Mouse (Mus musculus) stomach, embryonic 16.5 days (tissue): ENCODE data around the gene Pidd1. TPM values are rescaled to one million over a fixed set of nuclear protein-coding genes. Genes with fewer than 3 reads are reported as not detected.

Experiments used
- ATAC-seq: fragments of 200-750 bp; cut with Nextera tagmentation; 2 replicates; pipeline ENCODE4 v1.8.0; 2017; ENCODE audit warnings: moderate number of reproducible peaks, moderate TSS enrichment; ENCODE audit not compliant: insufficient read depth, low FRiP score
- H3K27ac ChIP-seq: fragments of 300-500 bp; sonication (generic); 2 replicates; pipeline ENCODE4 v1.5.1; 2014; ENCODE audit warnings: low read length
- H3K27me3 ChIP-seq: fragments of 300-500 bp; sonication (generic); 2 replicates; pipeline ENCODE4 v1.6.1; 2014; ENCODE audit warnings: low read length, control low read depth, mixed read lengths; ENCODE audit not compliant: control insufficient read depth, insufficient read depth
- H3K36me3 ChIP-seq: fragments of 300-500 bp; sonication (generic); 2 replicates; pipeline ENCODE4 v1.6.1; 2014; ENCODE audit warnings: low read length; ENCODE audit not compliant: control insufficient read depth, insufficient read depth
- H3K4me1 ChIP-seq: fragments of 300-500 bp; sonication (generic); 2 replicates; pipeline ENCODE4 v1.6.1; 2014; ENCODE audit warnings: low read length, control low read depth, mixed read lengths; ENCODE audit not compliant: control insufficient read depth, insufficient read depth
- H3K4me2 ChIP-seq: fragments of 300-500 bp; sonication (generic); 2 replicates; pipeline ENCODE4 v1.6.1; 2014; ENCODE audit warnings: low read depth, low read length, mixed read lengths
- H3K4me3 ChIP-seq: fragments of 300-500 bp; sonication (generic); replicated peaks from 2 replicates; pipeline ENCODE4 v1.5.1; 2014; ENCODE audit warnings: mild to moderate bottlenecking, low read length
- H3K9ac ChIP-seq: fragments of 300-500 bp; sonication (generic); 2 replicates; pipeline ENCODE4 v1.6.1; 2014; ENCODE audit warnings: low read length
- H3K9me3 ChIP-seq: fragments of 300-500 bp; sonication (generic); replicated peaks from 2 replicates; pipeline ENCODE4 v1.6.1; 2016; ENCODE audit warnings: low read length, control low read depth; ENCODE audit not compliant: control insufficient read depth
- WGBS: fragments of 180-500 bp; shearing (Covaris S2); extraction: QIAGEN DNeasy Blood & Tissue Kit; methylation state at CpG from one replicate; pipeline ENCODE4 v1.1.7; 2014; 5-methylcytosine and 5-hydroxymethylcytosine counted together
- polyA plus RNA-seq: library from polyadenylated mRNA; unstranded; fragments of >200 nt; fragmentation: Nextera tagmentation; extraction: Ambion mirVana; gene quantifications from 2 replicates; pipeline ENCODE4 v1.2.1, GENCODE M21; 2015

Pidd1 gene
- polyA plus RNA-seq, 1 experiment from 2014 or later, result 7.6 TPM

DNA sequence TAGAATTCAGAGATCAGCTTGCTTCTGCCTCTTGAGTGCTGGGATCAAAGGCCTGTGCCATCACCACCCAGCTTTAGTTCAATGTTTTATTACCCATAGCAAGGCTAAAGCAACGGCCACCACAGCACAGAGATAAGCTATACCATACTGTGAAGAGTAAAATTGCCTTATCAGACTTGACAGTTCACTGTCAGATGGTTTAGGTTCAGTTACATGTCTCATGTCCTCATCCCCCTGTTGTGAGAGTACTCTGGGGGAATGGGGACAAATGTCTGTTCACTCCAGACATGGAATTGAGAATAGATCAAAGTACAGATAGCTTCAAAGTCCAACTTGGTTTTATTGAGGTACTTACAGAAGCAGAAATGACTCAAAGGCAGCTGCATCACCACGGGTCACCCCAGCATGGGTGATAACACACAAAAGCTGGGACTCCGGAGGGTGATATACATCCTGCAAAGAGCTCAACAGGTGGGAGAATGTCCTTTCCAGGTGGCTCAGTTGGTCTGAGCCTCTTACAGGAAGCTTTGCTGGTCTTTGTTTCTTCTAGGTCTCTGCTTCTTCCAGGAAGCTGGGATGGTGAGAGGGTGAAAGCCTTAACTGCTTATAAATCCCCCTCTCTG, 55.2 kb downstream of the Pidd1 start:
- no peaks in the 10 kb centered on the region for H3K36me3 ChIP-seq
- ATAC-seq, result no peak
- peaks cover 14% of the 10 kb centered on the region for H3K4me1 ChIP-seq
- no peak overlapping the region for H3K9ac ChIP-seq
- H3K27me3 ChIP-seq, result no peaks in the 10 kb centered on the region
- WGBS, result 45% methylated on average over 3 of the region's 3 CpGs
- H3K27ac ChIP-seq, result no peak overlapping the region
- H3K4me3 ChIP-seq, result no peak overlapping the region
- H3K4me2 ChIP-seq, result no peak overlapping the region
- H3K9me3 ChIP-seq, result no peaks in the 10 kb centered on the region

Other genes with a start within 250 kb of the Pidd1 start
- 7.1 TPM in 2 replicates for gene Lrrc56, start 249.9 kb downstream of the Pidd1 start, polyA plus RNA-seq
- 4.8 and 6.3 TPM in 2 replicates for gene Lmntd2, start 229.9 kb downstream of the Pidd1 start, polyA plus RNA-seq
- 82.3 and 104 TPM in 2 replicates for gene Rassf7, start 228.2 kb downstream of the Pidd1 start, polyA plus RNA-seq
- 57.6 and 67.7 TPM in 2 replicates for gene Phrf1, start 215.2 kb downstream of the Pidd1 start, polyA plus RNA-seq
- gene Irf7, start 177.5 kb downstream of the Pidd1 start, polyA plus RNA-seq, result 3.5 and 3.6 TPM in 2 replicates
- gene Cdhr5, start 167.2 kb downstream of the Pidd1 start, polyA plus RNA-seq, result 16.0 and 17.0 TPM in 2 replicates
- gene Sct, start 164.9 kb downstream of the Pidd1 start, polyA plus RNA-seq, result 23.2 and 24.8 TPM in 2 replicates
- gene Drd4, start 152.0 kb downstream of the Pidd1 start, polyA plus RNA-seq, result 0.18 TPM in 1 of 2 replicates, not detected in the other
- gene Deaf1, start 116.3 kb downstream of the Pidd1 start, polyA plus RNA-seq, result 61.3 and 64.3 TPM in 2 replicates
- gene Tmem80, start 116.3 kb downstream of the Pidd1 start, polyA plus RNA-seq, result 35.9 and 36.5 TPM in 2 replicates
- 79.4 and 108 TPM in 2 replicates for gene Eps8l2, start 105.1 kb downstream of the Pidd1 start, polyA plus RNA-seq
- 399 and 400 TPM in 2 replicates for gene Taldo1, start 51.8 kb downstream of the Pidd1 start, polyA plus RNA-seq
- gene Gatd1, start 29.9 kb downstream of the Pidd1 start, polyA plus RNA-seq, result 45.8 and 48.1 TPM in 2 replicates
- 2.6 and 3.8 TPM in 2 replicates for gene Cend1, start 14.5 kb downstream of the Pidd1 start, polyA plus RNA-seq
- gene Slc25a22, start 6.1 kb downstream of the Pidd1 start, polyA plus RNA-seq, result 29.4 and 32.3 TPM in 2 replicates
- 1,060 and 1,250 TPM in 2 replicates for gene Rplp2, start 3.3 kb upstream of the Pidd1 start, polyA plus RNA-seq
- gene Pnpla2, start 11.2 kb upstream of the Pidd1 start, polyA plus RNA-seq, result 34.0 and 38.5 TPM in 2 replicates
- gene Cracr2b, start 17.1 kb upstream of the Pidd1 start, polyA plus RNA-seq, result 21.4 and 25.3 TPM in 2 replicates
- gene Cd151, start 23.4 kb upstream of the Pidd1 start, polyA plus RNA-seq, result 39.1 and 40.3 TPM in 2 replicates
- 62.4 and 63.1 TPM in 2 replicates for gene Polr2l, start 31.1 kb upstream of the Pidd1 start, polyA plus RNA-seq
- 67.4 and 69.6 TPM in 2 replicates for gene Tspan4, start 31.2 kb upstream of the Pidd1 start, polyA plus RNA-seq
- 54.0 and 60.5 TPM in 2 replicates for gene Chid1, start 95.8 kb upstream of the Pidd1 start, polyA plus RNA-seq
- 86.0 and 91.0 TPM in 2 replicates for gene Ap2a2, start 118.1 kb upstream of the Pidd1 start, polyA plus RNA-seq
- gene Muc6, start 211.3 kb upstream of the Pidd1 start, polyA plus RNA-seq, result 3.8 and 6.3 TPM in 2 replicates
- 2.5 and 3.2 TPM in 2 replicates for gene Muc2, start 246.3 kb upstream of the Pidd1 start, polyA plus RNA-seq